Mouse (Mus musculus) adrenal gland, adult (tissue): ENCODE results near the gene Rccd1.

Experiments
- DNase-seq, 2 experiments: peaks; one replicate each; pipeline ENCODE4 v3.0.0; 2022 to 2023; ENCODE audit warnings: low spot score in 1 of 2; ENCODE audit not compliant: inconsistent age in 2 of 2

The Rccd1 gene

GRCm38 (mm10) chr7:80307766-80308165 is 16.5 kb downstream of the Rccd1 start:
- DNase-seq, result no peak

DNA sequence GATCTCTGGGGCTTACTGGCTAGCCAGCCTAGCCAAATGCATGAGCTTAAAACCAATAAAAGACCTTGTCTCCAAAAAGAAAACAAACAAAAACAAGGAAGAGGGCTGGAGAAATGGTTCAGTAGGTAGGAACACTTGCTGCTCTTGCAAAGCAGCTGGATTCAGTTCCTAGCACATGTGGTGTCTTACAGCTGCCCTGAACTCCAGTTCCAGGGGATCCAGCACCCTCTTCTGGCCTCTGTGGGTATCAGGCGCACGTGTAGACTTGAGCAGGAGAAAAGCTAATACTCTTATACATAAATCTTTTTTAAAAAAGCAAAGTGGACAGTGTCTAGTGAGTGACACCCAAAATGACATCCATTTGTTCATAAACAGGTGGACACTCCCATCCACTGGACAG is 22.7 kb downstream of the Rccd1 start:
- DNase-seq, result no peak

DNA sequence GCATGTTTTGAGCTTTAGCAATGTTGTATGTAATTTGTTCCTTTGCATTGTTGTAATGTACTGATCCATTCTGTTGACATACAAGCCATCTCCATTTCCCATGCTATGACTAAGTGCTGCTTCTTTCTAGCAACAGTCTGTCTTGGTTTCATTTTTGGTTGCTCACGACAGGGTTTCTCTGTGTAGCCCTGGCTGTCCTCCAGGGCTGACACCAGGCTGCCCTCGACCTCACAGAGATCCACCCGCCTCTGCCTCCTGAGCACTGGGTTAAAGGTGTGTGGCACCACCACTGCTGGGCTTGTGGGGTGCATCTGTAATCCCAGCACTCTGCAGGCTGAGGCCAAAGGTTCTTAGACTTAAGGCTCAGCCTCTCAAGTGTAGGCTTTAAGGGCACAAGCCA is 24.7 kb downstream of the Rccd1 start:
- peak in 1 of 2 experiments; percentile 43 for DNase-seq

GRCm38 (mm10) chr7:80298754-80299153 is 25.5 kb downstream of the Rccd1 start:
- DNase-seq, result no peak

DNA sequence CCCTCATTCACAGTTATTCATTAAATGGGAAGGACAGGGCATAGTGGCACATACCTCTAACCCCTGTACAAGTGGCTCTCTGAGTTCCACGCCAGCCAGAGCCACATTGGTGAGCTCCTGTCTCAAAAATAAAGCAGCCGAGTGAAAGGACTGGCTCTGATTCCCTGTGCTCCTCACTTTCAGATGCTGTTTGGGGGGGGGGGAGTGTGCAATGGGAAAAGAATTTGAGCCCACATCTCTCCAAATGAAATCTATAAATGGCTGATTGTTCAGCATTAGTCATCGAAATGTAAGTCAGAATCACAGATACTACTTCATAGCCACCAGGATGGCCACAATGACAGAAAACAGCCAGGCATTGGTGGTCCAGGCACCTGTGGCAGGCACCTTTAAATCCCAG is 27.2 kb downstream of the Rccd1 start:
- no peak for DNase-seq

DNA sequence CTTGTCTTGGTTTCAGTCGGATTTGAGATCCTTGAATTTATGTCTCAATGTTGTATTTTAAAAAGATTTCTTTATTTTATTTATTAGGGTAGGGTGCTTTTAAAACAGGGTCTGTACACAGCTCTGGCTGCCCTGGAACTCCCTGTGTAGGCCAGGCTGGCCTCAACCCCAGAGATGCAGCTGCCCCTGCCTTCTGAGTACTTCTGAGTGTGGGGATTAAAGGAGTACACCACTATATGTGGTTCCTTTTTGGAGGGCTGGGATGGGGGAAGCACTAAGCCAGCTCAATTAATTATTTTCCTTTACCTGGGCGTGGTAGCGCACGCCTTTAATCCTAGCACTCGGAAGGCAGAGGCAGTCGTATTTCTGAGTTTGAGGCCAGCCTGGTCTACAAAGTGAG is 27.8 kb downstream of the Rccd1 start:
- DNase-seq, result no peak

- no peak for DNase-seq
Observed at GRCm38 (mm10) chr7:80294764-80295648, 29.2 kb downstream of the Rccd1 start.

GRCm38 (mm10) chr7:80294062-80294763 is 30.0 kb downstream of the Rccd1 start, which contains the start of gene Prc1:
Gene Prc1, plus strand, starts transcription at chr7:80294450.
- DNase-seq, result peak; percentile 99 to 100

DNA sequence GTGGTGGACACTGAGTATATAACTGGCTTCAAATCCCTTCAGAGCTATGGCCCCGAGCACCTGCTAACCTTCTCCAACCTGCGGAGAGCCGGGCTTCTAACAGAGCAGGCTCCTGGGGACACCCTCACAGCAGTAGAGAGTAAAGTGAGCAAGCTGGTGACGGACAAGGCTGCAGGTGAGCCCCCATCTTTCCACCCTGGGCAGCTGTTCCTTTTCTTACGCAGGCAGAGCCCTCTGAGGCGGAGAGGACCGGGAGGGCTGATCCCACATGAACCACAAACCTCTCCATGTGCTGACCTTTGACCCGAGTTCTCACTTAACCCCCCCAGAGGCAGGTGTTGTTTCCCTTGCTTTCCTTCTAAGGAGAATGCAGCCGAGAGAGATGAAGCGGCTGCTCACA is 36.5 kb downstream of the Rccd1 start:
- DNase-seq, result no peak

- DNase-seq, result no peak
Observed at GRCm38 (mm10) chr7:80285725-80286124, 38.5 kb downstream of the Rccd1 start.

- no peak for DNase-seq
Observed at GRCm38 (mm10) chr7:80284391-80284790, 39.9 kb downstream of the Rccd1 start.

DNA sequence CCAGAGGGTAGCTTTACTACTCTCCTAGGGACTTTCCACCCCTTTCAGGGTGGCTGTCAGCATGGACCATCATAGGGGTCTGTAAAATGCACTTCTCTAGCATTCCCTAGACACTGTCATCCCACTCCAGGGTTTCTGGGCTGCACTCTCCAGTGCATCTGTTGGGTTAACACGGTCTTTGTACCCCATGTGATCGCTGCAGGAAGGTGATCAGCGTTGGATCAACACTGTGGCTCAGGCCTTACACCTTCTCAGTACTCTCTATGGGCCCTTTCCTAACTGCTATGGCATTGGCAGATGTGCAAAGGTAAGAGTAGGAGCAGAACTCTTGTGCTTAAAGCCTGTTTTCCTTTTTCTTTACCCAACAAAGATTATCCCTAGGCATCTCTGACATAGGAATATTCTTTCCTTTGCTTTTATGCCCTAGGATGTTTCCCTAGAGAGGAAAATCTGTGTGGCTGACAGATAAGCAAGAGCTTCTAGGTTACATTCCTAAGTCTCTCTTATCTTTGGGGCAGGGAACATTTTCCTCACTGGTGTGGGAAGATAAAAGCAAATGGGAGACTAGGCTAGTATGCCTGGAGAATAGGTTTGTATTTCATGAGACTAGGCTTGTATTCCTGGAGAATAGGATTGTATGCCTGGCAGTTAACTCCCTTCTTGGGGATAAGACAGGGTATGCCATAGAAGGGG is 40.9 kb downstream of the Rccd1 start:
- no peak for DNase-seq

DNA sequence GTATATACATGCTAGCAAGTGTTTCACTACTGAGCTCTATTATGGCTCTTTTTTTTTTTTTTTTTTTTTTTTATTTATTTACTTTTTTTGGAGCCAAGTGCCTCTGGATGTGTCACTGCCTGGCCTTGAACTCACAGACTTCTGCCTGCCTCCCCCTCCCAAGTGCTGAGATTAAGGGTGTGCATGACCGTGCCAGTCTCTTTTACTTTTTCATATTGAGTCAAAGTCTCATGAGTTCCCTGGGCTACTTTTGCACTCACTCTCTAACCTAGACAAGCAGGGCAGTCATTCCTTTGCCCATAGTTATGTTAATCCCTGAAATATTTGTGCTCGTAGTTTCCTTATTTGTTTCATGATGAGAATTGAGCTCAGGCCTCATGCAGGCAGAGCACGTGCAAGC is 42.6 kb downstream of the Rccd1 start:
- DNase-seq, result peak; percentile 43 to 75

DNA sequence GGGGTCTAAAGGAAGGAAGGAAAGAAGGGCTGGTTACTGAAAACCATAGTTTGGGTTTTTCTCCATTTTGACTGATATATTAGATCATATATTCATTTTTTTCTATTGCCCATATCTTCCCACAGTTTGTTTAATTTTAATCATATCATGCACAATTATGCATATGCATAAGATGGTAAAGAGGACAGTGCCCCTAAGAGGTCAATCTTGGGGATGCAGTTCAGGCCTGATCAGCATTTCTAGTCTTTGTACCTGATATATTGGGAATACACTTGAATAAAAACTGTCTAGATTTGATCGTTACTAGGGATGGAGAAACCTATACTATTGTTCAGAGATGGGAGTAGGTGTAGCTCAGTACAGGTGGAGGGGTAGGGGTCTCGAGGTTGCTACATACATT is 43.3 kb downstream of the Rccd1 start:
- DNase-seq, result no peak

- no peak for DNase-seq
Observed at GRCm38 (mm10) chr7:80280032-80280431, 44.2 kb downstream of the Rccd1 start.

DNA sequence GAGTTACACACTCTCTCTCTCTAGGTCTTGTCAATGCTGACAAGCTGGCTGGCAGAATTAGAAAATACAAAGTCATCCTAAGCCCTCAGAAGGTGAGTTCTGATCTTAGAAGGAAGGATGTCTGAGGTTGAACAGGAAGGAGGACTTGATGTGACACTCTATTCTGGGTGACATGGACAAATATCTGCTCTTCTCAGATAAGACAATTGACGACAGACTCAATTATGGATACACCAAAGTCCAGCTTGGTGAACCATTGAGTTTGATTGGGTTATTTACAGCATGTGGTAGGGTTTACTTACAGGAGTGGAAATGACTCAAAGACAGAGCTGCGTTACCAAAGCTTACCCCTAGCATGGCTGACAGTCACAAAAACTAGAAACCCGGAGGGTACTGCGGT is 47.9 kb downstream of the Rccd1 start:
- no peak for DNase-seq

DNA sequence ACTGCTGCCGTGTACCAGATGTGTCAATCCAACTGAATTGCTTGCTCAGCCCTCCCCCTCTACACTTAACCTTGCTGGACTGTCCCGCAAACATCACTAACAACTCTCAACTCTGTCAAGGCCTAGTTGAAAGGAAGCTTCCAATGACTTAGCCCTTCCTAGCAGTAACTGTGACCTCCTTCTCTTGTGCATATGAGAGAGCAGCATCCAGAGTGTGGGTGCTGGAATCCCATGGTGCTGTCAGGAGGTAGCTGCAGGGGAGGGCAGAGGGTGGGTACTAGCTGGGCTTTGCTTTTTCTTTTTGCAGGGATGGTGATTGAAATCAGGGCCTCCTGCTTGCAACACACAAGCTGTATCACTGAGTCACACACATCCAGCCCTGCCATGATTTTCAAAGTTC is 50.8 kb downstream of the Rccd1 start:
- peak in 1 of 2 experiments; percentile 80 for DNase-seq

GRCm38 (mm10) chr7:80269751-80270255 is 54.5 kb downstream of the Rccd1 start:
- DNase-seq, result no peak

DNA sequence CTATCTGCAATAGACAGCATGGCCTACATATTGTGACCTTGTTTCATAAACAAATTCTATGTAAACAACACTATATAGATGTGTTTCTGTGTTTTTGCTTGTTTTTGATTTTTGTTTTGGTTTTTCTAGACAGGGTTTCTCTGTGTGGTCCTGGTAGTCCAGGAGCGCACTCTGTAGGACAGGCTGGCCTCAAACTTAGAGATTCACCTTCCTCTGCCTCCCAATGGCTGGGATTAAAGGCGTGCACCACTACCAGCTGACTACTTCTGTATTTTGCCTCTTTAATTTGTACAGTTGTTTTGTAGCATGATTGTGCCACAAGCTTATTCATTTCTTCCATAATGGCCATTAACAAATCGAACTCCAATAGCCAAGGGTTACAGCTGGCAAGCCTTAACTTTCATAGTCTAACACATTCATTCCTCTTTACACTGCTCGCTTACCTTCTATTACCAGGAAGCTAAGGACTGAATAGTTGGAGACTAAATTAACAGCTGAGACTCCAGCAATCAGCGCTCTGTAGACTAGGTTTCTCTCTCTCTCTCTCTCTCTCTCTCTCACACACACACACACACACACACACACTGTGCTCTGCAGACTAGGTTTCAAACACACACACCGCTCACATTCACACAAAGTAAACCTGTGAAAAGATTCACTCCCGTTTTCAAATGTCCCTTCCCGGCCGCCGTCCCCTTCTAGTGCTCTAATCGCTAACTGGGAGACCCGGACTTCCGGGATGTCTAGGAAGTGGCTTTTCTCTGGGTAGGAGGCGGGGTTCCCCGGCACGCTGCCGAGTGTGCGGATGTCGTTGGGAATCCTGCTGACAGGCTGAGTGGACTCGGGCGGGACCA is 55.1 kb downstream of the Rccd1 start, which contains the start of gene Vps33b:
Gene Vps33b (plus strand): TSS at position 753 of the 854 bp plus-strand sequence.
- DNase-seq, result peak; percentile 95 to 98

- no peak for DNase-seq
Observed at GRCm38 (mm10) chr7:80267764-80268163, 56.5 kb downstream of the Rccd1 start.
